Mouse (Mus musculus): ENCODE data around the gene Sh2b3. TPM values are rescaled to one million over a fixed set of nuclear protein-coding genes. Genes with fewer than 3 reads are reported as not detected.
A peak's percentile ranks its signal among the peaks of the same experiment; 100 is the strongest.

Gene Sh2b3
- polyA plus RNA-seq, 1 experiment from 2014 or later: 7.5 TPM

GRCm38 (mm10) chr5:121780180-121780579, 57.3 kb downstream of the Sh2b3 start:
- no peak overlapping the region for H3K9ac ChIP-seq (replicated peaks)
- no peaks in the 10 kb centered on the region for H3K27me3 ChIP-seq (replicated peaks)
- 83% methylated on average over 5 of the region's 5 CpGs for WGBS
- H3K4me2 ChIP-seq: no peak overlapping the region
- H3K27ac ChIP-seq (replicated peaks): no peak overlapping the region
- no peak overlapping the region for H3K4me3 ChIP-seq (replicated peaks)
- no peaks in the 10 kb centered on the region for H3K9me3 ChIP-seq (replicated peaks)
- ATAC-seq (ENCODE audit: low FRiP score): no peak
- peaks cover 27% of the 10 kb centered on the region for H3K36me3 ChIP-seq
- 0 out of 2 replicates have a peak, but pooled peaks cover 7% of the 10 kb centered on the region for H3K4me1 ChIP-seq

- no peak overlapping the region for H3K4me3 ChIP-seq (replicated peaks)
- H3K9ac ChIP-seq (replicated peaks): no peak overlapping the region
- H3K4me2 ChIP-seq: no peak overlapping the region
- no peaks in the 10 kb centered on the region for H3K27me3 ChIP-seq (replicated peaks)
- H3K27ac ChIP-seq (replicated peaks): no peak overlapping the region
- no peak for ATAC-seq (ENCODE audit: low FRiP score)
- H3K4me1 ChIP-seq: 0 out of 2 replicates have a peak, but pooled peaks cover 4% of the 10 kb centered on the region
- H3K36me3 ChIP-seq: peaks cover 29% of the 10 kb centered on the region
- WGBS: 57% methylated on average over 7 of the region's 7 CpGs
- no peaks in the 10 kb centered on the region for H3K9me3 ChIP-seq (replicated peaks)
Measured at GRCm38 (mm10) chr5:121778485-121779119, 58.8 kb downstream of the Sh2b3 start.

GRCm38 (mm10) chr5:121771611-121772010, 65.8 kb downstream of the Sh2b3 start:
- Histone ChIP-seq H3K27ac (replicated peaks) (no peak overlapping the region), H3K36me3 (peaks cover 33% of the 10 kb centered on the region), H3K4me2 (no peak overlapping the region), H3K9me3 (replicated peaks) (no peaks in the 10 kb centered on the region), H3K4me3 (replicated peaks) (no peak overlapping the region), H3K4me1 (no peaks in the 10 kb centered on the region), H3K9ac (replicated peaks) (no peak overlapping the region), H3K27me3 (replicated peaks) (no peaks in the 10 kb centered on the region)
- no peak for ATAC-seq (ENCODE audit: low FRiP score)
- 92% methylated on average over 3 of the region's 3 CpGs for WGBS

GRCm38 (mm10) chr5:121769827-121770226, 67.6 kb downstream of the Sh2b3 start:
- Histone ChIP-seq H3K4me2 (no peak overlapping the region), H3K4me1 (0 out of 2 replicates have a peak, but pooled peaks cover 4% of the 10 kb centered on the region), H3K27me3 (replicated peaks) (no peaks in the 10 kb centered on the region), H3K36me3 (peaks cover 27% of the 10 kb centered on the region), H3K4me3 (replicated peaks) (no peak overlapping the region), H3K27ac (replicated peaks) (0 out of 2 replicates have a peak overlapping the region, but pooled peaks have one; percentile 4), H3K9me3 (replicated peaks) (no peaks in the 10 kb centered on the region), H3K9ac (replicated peaks) (no peak overlapping the region)
- WGBS: 87% methylated on average over 7 of the region's 7 CpGs
- no peak for ATAC-seq (ENCODE audit: low FRiP score)

- Histone ChIP-seq H3K36me3 (peaks cover 10% of the 10 kb centered on the region), H3K9ac (replicated peaks) (no peak overlapping the region), H3K4me2 (no peak overlapping the region), H3K27ac (replicated peaks) (no peak overlapping the region), H3K9me3 (replicated peaks) (no peaks in the 10 kb centered on the region), H3K4me3 (replicated peaks) (no peak overlapping the region), H3K4me1 (0 out of 2 replicates have a peak, but pooled peaks cover 4% of the 10 kb centered on the region), H3K27me3 (replicated peaks) (no peaks in the 10 kb centered on the region)
- WGBS: 88% methylated on average over 2 of the region's 2 CpGs
- ATAC-seq (ENCODE audit: low FRiP score): no peak
Measured at GRCm38 (mm10) chr5:121767564-121767963, 69.9 kb downstream of the Sh2b3 start.

GRCm38 (mm10) chr5:121766038-121766773, 71.2 kb downstream of the Sh2b3 start:
- Histone ChIP-seq H3K27ac (replicated peaks) (no peak overlapping the region), H3K36me3 (0 out of 2 replicates have a peak, but pooled peaks cover under 1% of the 10 kb centered on the region), H3K9ac (replicated peaks) (no peak overlapping the region), H3K4me2 (no peak overlapping the region), H3K4me1 (0 out of 2 replicates have a peak, but pooled peaks cover 4% of the 10 kb centered on the region), H3K27me3 (replicated peaks) (no peaks in the 10 kb centered on the region), H3K9me3 (replicated peaks) (no peaks in the 10 kb centered on the region), H3K4me3 (replicated peaks) (no peak overlapping the region)
- 86% methylated on average over 4 of the region's 4 CpGs for WGBS
- no peak for ATAC-seq (ENCODE audit: low FRiP score)

Small RNA genes within 50 kb of the gene (microRNA-seq; reads per million reads assigned to microRNA genes)
- not detected for gene Mir7031

Other genes with a start within 250 kb of the Sh2b3 start
- 131 and 148 TPM in 2 replicates for gene Aldh2, start 243.8 kb downstream of the Sh2b3 start, polyA plus RNA-seq (2015; fragmentation: Nextera tagmentation; extraction: Ambion mirVana)
- 1.7 and 1.8 TPM in 2 replicates for gene Acad12, start 218.7 kb downstream of the Sh2b3 start, polyA plus RNA-seq (2015; fragmentation: Nextera tagmentation; extraction: Ambion mirVana)
- gene Acad10, start 177.1 kb downstream of the Sh2b3 start, polyA plus RNA-seq (2015; fragmentation: Nextera tagmentation; extraction: Ambion mirVana): 0.91 and 1.8 TPM in 2 replicates
- gene Brap, start 177.1 kb downstream of the Sh2b3 start, polyA plus RNA-seq (2015; fragmentation: Nextera tagmentation; extraction: Ambion mirVana): 38.9 and 42.1 TPM in 2 replicates
- 70.2 and 100 TPM in 2 replicates for gene Atxn2, start 126.3 kb downstream of the Sh2b3 start, polyA plus RNA-seq (2015; fragmentation: Nextera tagmentation; extraction: Ambion mirVana)
- 33.0 and 34.7 TPM in 2 replicates for gene Pheta1, start 11.3 kb upstream of the Sh2b3 start, polyA plus RNA-seq (2015; fragmentation: Nextera tagmentation; extraction: Ambion mirVana)
- 18.0 and 19.9 TPM in 2 replicates for gene Cux2, start 212.5 kb upstream of the Sh2b3 start, polyA plus RNA-seq (2015; fragmentation: Nextera tagmentation; extraction: Ambion mirVana)

All from neural tube, embryonic 15.5 days (tissue).